Mouse (Mus musculus) layer of hippocampus, postnatal 10 days (tissue): ENCODE measurements around the gene Farsb. TPM values are rescaled to one million over a fixed set of nuclear protein-coding genes. Genes with fewer than 3 reads are reported as not detected.
A peak's percentile ranks its signal among the peaks of the same experiment; 100 is the strongest.

Experiments used
- DNase-seq, 2 experiments: peaks; one replicate each; pipeline ENCODE4 v3.0.0; 2021; ENCODE audit warnings: low spot score in 2 of 2
- total RNA-seq, 2 experiments: library from RNA; stranded (reverse); gene quantifications; 2 replicates each; pipeline ENCODE4 v1.2.3; 2021

Farsb gene
- total RNA-seq, 2 experiments from 2014 or later = 72.2 to 78.2 TPM

GRCm38 (mm10) chr1:78421749-78422148, 66.9 kb downstream of the Farsb start:
- DNase-seq = no peak

GRCm38 (mm10) chr1:78420271-78420670, 68.4 kb downstream of the Farsb start:
- no peak for DNase-seq

GRCm38 (mm10) chr1:78419593-78419992, 69.1 kb downstream of the Farsb start:
- peak; percentile 82 to 83 for DNase-seq

- DNase-seq = no peak
Measured at GRCm38 (mm10) chr1:78417154-78417911, 71.4 kb downstream of the Farsb start.

GRCm38 (mm10) chr1:78414421-78414820, 74.3 kb downstream of the Farsb start:
- DNase-seq = no peak

- no peak for DNase-seq
Measured at GRCm38 (mm10) chr1:78412668-78413067, 76.0 kb downstream of the Farsb start.

- DNase-seq = no peak
Measured at GRCm38 (mm10) chr1:78409396-78409795, 79.3 kb downstream of the Farsb start.

GRCm38 (mm10) chr1:78401413-78401812, 87.3 kb downstream of the Farsb start:
- no peak for DNase-seq

GRCm38 (mm10) chr1:78399755-78400154, 88.9 kb downstream of the Farsb start:
- no peak for DNase-seq

- no peak for DNase-seq
Measured at GRCm38 (mm10) chr1:78396320-78396913, 92.3 kb downstream of the Farsb start.

- no peak for DNase-seq
Measured at GRCm38 (mm10) chr1:78395737-78396136, 93.0 kb downstream of the Farsb start.

- no peak for DNase-seq
Measured at GRCm38 (mm10) chr1:78395191-78395735, 93.4 kb downstream of the Farsb start.

- DNase-seq = no peak
Measured at GRCm38 (mm10) chr1:78388848-78389247, 99.8 kb downstream of the Farsb start.

GRCm38 (mm10) chr1:78387854-78388253, 100.8 kb downstream of the Farsb start:
- no peak for DNase-seq

GRCm38 (mm10) chr1:78380950-78381349, 107.7 kb downstream of the Farsb start:
- no peak for DNase-seq

- DNase-seq = no peak
Measured at GRCm38 (mm10) chr1:78375058-78375457, 113.6 kb downstream of the Farsb start.

GRCm38 (mm10) chr1:78373836-78374235, 114.9 kb downstream of the Farsb start:
- DNase-seq = no peak

GRCm38 (mm10) chr1:78372316-78372715, 116.4 kb downstream of the Farsb start:
- no peak for DNase-seq

- no peak for DNase-seq
Measured at GRCm38 (mm10) chr1:78371569-78372236, 117.0 kb downstream of the Farsb start.

GRCm38 (mm10) chr1:78370121-78370520, 118.6 kb downstream of the Farsb start:
- no peak for DNase-seq
